Mouse (Mus musculus): ENCODE data around the gene Rtn2.

GRCm38 (mm10) chr7:19265147-19265546 is 17.3 kb upstream of the Rtn2 start:
- no peak for TF ChIP-seq POLR2A (IDR thresholded peaks at IDR 0.05; ENCODE audit: extremely low read depth, insufficient read depth, low read length)
- no peak for TF ChIP-seq CTCF (IDR thresholded peaks at IDR 0.05; ENCODE audit: low read depth, low read length)
